Mouse (Mus musculus) neural tube, embryonic 13.5 days (tissue): ENCODE measurements at regions not wholly inside any gene's neighbourhood (a gene's known extent, or its start where the extent isn't known, plus 50 kb on each side); places are given as distances from the start of the nearest gene placed in this dataset.
A peak's percentile ranks its signal among the peaks of the same experiment; 100 is the strongest.
"Not testable (repeated sequence)": the region's sequence is repeated elsewhere in the genome, so short reads cannot be mapped to it uniquely, and the experiment has no call there.

Source experiments
- ATAC-seq: fragments of 200-750 bp; cut with Nextera tagmentation; 2 replicates; pipeline ENCODE4 v1.8.0; 2017; ENCODE audit warnings: low read depth, mild to moderate bottlenecking, moderate TSS enrichment, moderate library complexity
- H3K27ac ChIP-seq: fragments of 300-500 bp; sonication (generic); replicated peaks from 2 replicates; pipeline ENCODE4 v1.5.1; 2015; ENCODE audit warnings: moderate library complexity, mild to moderate bottlenecking, inconsistent platforms
- H3K27me3 ChIP-seq: fragments of 300-500 bp; sonication (generic); 2 replicates; pipeline ENCODE4 v1.6.1; 2015; ENCODE audit warnings: mild to moderate bottlenecking, inconsistent platforms
- H3K36me3 ChIP-seq: fragments of 300-500 bp; sonication (generic); 2 replicates; pipeline ENCODE4 v1.6.1; 2015; ENCODE audit warnings: mild to moderate bottlenecking, inconsistent platforms
- H3K4me1 ChIP-seq: fragments of 300-500 bp; sonication (generic); replicated peaks from 2 replicates; pipeline ENCODE4 v1.6.1; 2015; ENCODE audit warnings: inconsistent platforms
- H3K4me2 ChIP-seq: fragments of 300-500 bp; sonication (generic); 2 replicates; pipeline ENCODE4 v1.6.1; 2015; ENCODE audit warnings: inconsistent platforms, mild to moderate bottlenecking, moderate library complexity
- H3K4me3 ChIP-seq: fragments of 300-500 bp; sonication (generic); 2 replicates; pipeline ENCODE4 v1.5.1; 2015; ENCODE audit warnings: mild to moderate bottlenecking, inconsistent platforms
- H3K9ac ChIP-seq: fragments of 300-500 bp; sonication (generic); 2 replicates; pipeline ENCODE4 v1.6.1; 2015; ENCODE audit warnings: moderate library complexity, mild to moderate bottlenecking, inconsistent platforms
- H3K9me3 ChIP-seq: fragments of 300-500 bp; sonication (generic); 2 replicates; pipeline ENCODE4 v1.6.1; 2016; ENCODE audit warnings: inconsistent platforms
- WGBS: fragments of 180-500 bp; shearing (Covaris S2); methylation state at CpG from one replicate; pipeline ENCODE4 v1.1.7; 2015; 5-methylcytosine and 5-hydroxymethylcytosine counted together

DNA sequence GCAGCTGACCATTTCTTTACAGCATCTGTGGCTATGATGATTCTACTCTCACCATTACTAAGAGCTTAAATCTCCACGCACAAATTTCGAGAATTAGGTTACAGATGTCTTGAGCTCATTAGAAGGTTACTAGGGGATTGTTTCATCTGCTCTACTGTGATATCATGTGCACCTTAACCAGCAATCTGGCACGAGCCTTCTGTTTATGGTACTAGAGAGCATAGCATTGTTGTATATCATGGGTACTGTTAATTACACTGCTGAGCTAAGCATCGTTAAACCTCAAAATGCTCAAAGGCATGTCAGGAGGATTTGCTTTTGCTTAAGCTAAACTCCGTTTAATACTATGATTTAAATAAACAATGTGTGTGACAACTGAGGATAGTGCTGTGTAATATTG, 1255.9 kb upstream of the Pcdh10 start:
- no peaks in the 10 kb centered on the region for H3K9me3 ChIP-seq
- H3K4me3 ChIP-seq, result no peak overlapping the region
- H3K27ac ChIP-seq, result no peak overlapping the region
- peak; percentile 78 for ATAC-seq
- H3K4me2 ChIP-seq, result no peak overlapping the region
- no peaks in the 10 kb centered on the region for H3K4me1 ChIP-seq
- no peak overlapping the region for H3K9ac ChIP-seq
- 54% methylated on average over 5 of the region's 5 CpGs for WGBS
- H3K27me3 ChIP-seq, result no peaks in the 10 kb centered on the region
- H3K36me3 ChIP-seq, result no peaks in the 10 kb centered on the region

- Histone ChIP-seq H3K9me3 (no peaks in the 10 kb centered on the region), H3K9ac (no peak overlapping the region), H3K27ac (no peak overlapping the region), H3K4me2 (no peak overlapping the region), H3K4me3 (no peak overlapping the region), H3K4me1 (no peaks in the 10 kb centered on the region), H3K36me3 (no peaks in the 10 kb centered on the region), H3K27me3 (no peaks in the 10 kb centered on the region)
- ATAC-seq, result peak; percentile 23; the same call in 1 of the 2 replicates
- WGBS, result 79% methylated on average over 1 of the region's 1 CpGs
Measured at GRCm38 (mm10) chr3:44130657-44131056, 1247.5 kb upstream of the Pcdh10 start.

DNA sequence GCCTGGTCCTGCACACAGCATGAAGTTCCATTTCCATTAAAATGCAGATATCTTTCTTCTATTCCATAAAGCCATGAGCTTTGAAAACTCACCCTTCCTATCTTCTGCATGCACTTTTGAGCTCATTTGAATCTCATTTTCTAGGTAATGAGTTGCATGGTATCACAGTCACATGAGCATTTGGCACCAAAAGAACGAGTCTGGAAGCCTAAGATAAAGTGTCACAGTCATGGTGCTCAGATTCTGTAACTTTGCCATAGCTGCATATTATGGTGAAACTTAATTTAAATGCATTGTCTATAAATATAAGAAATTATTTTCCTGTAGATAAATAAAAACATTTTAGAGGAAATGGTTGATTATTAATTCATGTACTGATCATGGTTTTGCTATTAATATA, 1223.7 kb upstream of the Pcdh10 start:
- Histone ChIP-seq H3K4me3 (no peak overlapping the region), H3K4me1 (no peaks in the 10 kb centered on the region), H3K4me2 (no peak overlapping the region), H3K27ac (no peak overlapping the region), H3K36me3 (no peaks in the 10 kb centered on the region), H3K9me3 (no peaks in the 10 kb centered on the region), H3K9ac (no peak overlapping the region), H3K27me3 (no peaks in the 10 kb centered on the region)
- ATAC-seq, result no peak
- 64% methylated on average over 1 of the region's 1 CpGs for WGBS

DNA sequence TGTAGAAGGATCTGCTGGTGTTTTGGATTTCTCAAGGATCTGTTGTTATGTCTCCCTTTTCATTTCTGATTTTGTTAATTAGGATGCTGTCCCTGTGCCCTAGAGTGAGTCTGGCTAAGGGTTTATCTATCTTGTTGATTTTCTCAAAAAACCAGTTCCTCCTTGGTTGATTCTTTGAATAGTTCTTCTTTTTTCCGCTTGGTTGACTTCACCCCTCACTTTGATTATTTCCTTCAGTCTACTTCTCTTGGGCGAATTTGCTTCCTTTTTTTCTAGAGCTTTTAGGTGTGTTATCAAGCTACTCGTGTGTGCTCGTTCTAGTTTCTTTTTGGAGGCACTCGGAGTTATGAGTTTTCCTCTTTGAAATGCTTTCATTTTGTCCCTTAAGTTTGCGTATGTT, 1178.3 kb upstream of the Pcdh10 start:
- not testable (repeated sequence) for H3K9me3 ChIP-seq, H3K9ac ChIP-seq, H3K4me2 ChIP-seq, H3K4me3 ChIP-seq, H3K27ac ChIP-seq, H3K4me1 ChIP-seq, H3K36me3 ChIP-seq, ATAC-seq, H3K27me3 ChIP-seq
- 92% methylated on average over 6 of the region's 6 CpGs for WGBS

GRCm38 (mm10) chr3:44237532-44237931, 1140.7 kb upstream of the Pcdh10 start:
- not testable (repeated sequence) for H3K9ac ChIP-seq, H3K4me1 ChIP-seq, H3K4me2 ChIP-seq, H3K36me3 ChIP-seq, ATAC-seq, H3K9me3 ChIP-seq, H3K27ac ChIP-seq, H3K4me3 ChIP-seq, H3K27me3 ChIP-seq
- 90% methylated on average over 8 of the region's 8 CpGs for WGBS
